Mouse (Mus musculus) telencephalon, adult 2 months (tissue): ENCODE data around the gene Sh3glb2.

Experiments
- DNase-seq: peaks from one replicate; pipeline ENCODE4 v3.0.0-alpha.2; 2011; ENCODE audit warnings: low read depth, low spot score

Sh3glb2 gene

GRCm38 (mm10) chr2:30342061-30342460 lies 17.1 kb downstream of the Sh3glb2 start:
- DNase-seq, result no peak

DNA sequence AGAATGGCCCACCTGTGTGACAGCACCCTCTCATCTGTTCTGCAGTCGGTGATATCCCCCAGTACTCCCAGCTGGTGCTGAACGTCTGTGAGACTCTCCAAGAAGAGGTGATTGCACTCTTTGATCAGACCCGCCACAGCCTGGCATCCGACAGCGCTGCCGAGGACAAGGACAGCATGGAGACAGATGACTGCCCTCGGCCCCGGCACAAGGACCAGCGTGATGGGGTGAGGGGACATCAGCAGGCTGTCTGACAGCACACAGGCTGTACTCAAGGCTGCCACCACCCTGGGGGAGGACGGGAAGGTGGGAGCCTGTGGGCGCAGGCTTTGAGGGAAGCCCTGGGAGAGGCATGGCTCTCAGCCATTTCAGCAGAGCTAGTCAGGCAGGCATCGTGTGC lies 22.0 kb downstream of the Sh3glb2 start:
- DNase-seq, result no peak

DNA sequence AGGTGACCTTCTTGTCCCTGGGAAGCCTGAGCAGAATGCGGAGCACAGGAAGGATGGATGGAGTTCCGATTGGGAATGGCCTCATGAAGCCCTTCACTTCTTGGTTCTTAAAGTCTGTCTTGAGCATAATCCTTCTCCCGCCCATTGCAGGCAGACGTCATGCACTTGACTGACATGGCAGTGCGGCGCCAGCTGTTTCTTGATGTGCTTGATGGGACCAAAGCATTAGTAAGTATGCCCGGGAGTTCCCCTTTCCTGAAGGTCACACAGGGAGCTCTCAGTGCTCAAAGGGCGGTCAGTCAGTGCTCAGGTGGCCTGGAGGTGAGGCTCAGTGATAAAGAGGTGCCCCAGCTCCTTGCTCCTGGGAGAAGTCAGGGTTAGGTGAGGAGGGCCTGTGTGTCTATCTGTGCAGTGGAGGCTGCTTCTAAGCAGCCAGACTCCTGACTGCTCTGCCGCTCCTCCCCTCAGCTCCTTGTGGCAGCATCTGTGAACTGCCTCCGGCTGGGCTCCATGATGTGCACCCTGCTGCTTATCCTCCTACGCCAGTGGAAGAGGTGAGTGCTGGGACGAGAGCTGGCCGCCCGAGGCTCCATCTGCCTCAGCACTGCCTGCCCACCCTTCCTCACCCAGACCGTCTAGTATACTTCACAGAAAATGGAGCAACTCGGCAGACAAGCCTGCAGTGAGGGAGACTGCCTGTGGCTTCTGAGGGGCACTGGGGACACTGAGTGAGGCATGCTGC lies 22.8 kb downstream of the Sh3glb2 start:
- DNase-seq, result no peak

GRCm38 (mm10) chr2:30335324-30335723 lies 23.8 kb downstream of the Sh3glb2 start:
- no peak for DNase-seq

DNA sequence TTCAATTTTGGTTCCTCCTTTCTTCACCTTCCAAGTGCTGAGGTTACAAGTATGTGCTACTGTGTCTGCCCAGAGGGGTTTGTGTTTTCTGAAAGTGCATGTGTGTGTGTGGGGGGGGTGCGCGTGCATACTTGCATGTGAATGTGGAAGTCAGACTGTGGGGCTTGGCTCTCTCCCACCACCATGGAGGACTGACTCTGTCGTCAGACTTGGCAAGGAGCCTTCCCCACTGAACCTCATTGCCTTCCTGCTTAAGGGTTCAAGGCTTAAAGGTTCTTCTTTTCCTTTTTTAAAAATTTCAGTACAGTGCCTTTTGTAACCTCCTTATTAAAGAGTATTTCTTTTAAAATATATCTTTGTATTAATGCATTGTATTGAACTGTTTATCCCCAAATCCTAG lies 30.3 kb downstream of the Sh3glb2 start:
- DNase-seq, result no peak

GRCm38 (mm10) chr2:30327276-30327675 lies 31.9 kb downstream of the Sh3glb2 start:
- no peak for DNase-seq

- DNase-seq, result no peak
These were observed 33.8 kb downstream of the Sh3glb2 start for GRCm38 (mm10) chr2:30325296-30325695.

DNA sequence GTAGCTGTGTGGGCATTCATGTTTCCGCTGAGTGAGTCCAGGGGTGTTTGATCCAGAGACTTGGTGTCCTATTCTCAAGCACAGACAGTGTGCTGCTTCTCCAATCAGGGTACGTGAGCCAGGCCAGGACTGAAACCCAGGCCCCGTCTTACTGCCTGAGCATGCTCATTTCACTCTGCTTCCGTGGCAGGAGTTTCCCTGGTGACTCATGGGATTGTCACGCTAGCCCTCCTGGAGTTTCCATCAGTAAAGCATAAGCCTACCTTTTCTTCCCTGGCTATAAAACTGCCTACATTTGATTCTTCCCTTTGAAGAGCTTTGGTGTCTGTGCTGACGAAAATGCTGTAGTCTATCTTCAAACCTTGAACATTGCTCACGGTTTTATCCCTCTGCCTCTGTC lies 36.0 kb downstream of the Sh3glb2 start:
- DNase-seq, result no peak

DNA sequence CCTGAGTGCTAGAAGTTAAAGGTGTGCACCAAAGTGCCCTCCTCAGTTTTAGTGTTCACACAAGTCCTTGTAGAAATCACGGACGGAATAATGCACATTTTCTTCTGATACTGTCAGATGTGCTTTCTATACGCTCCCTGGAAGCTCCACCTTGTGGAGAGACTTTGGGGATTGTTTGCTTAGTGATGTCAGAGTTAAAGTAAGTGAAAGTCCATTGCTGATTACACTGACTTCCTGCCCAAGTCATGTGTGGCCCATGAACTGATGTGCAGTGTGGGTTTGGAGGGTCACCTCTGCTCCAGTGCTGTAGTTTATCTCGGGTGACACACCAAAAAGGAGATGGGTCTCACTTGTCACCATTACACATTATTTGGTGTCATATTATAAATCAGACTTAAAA lies 39.9 kb downstream of the Sh3glb2 start:
- no peak for DNase-seq

DNA sequence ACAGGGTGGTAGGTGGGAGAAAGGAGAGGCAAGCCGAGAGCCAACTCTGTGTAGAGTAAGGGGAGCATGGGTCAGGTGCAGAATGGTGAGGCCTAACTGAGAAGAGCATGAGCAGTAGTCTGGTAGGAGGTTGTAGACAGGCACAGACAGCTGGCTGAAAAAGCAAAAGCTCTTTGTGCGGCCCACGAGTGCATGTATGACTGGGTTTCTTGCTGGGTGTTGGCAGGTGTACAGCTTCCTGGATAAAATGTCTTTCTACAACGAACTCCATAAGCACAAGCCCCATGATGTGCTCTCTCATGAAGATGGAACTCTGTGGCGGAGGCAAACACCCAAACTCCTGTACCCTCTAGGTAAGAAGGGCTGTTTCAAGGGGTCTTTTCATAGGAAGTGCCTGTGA lies 42.2 kb downstream of the Sh3glb2 start:
- no peak for DNase-seq

- no peak for DNase-seq
These were observed 43.0 kb downstream of the Sh3glb2 start for GRCm38 (mm10) chr2:30316136-30316535.

DNA sequence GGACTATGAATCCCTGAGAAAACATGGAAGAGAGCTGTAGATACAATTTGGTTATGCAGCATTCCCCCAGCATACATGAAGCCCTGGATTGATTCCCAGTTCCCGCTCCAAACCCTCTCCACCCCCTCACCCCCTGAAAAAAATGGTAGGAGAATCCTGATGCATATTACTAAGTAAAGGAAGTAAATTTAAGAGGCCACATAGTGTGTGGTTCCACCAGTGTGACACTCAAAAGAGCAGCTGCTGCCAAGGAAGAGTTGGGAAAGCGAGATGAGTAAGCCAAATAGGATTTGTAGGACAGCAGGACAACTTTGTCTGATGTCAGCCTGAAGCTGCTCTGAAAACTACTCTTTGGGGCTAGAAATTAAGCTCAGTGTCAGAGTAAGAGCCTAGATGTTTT lies 47.7 kb downstream of the Sh3glb2 start:
- DNase-seq, result peak; percentile 41

- DNase-seq, result no peak
These were observed 49.8 kb downstream of the Sh3glb2 start for GRCm38 (mm10) chr2:30309351-30309750.

DNA sequence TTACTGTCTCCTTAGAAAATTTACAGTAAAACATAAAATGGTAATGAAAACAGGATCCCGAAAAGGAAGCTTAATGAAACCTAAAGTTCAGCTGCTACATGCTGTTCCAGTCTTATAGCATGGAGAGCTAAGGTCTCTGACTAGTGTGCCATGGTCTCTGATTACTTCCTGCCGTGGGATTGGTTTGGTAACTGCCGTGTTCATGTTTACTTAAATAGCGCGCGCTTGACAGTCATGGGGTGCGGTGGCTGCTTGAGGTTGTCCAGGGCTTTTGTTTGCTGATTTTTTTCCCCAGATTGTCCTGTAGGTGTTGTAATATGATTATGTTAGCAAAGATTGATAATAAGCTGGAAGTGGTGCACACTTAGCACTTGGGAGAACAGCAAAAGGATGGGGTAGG lies 53.0 kb downstream of the Sh3glb2 start:
- no peak for DNase-seq

DNA sequence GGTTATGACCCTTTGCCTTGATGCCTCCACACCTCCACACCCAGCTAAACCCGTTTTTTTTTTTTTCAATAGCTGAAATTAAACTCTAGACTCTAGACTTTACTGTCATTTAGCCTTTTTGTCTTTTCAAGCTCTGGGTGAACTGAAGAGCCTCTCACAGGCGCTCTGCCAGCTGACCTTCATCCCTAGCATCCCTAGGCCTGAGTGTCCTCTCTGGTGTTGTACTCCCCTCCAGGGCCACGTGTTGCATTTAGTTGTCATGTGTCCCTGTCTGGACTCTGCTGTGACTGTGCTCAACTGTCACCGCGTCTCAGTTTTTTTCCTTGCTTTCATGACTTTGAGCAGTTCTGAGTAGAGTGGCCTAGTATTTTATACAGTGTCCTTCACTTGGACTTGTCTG lies 59.2 kb downstream of the Sh3glb2 start:
- no peak for DNase-seq

DNA sequence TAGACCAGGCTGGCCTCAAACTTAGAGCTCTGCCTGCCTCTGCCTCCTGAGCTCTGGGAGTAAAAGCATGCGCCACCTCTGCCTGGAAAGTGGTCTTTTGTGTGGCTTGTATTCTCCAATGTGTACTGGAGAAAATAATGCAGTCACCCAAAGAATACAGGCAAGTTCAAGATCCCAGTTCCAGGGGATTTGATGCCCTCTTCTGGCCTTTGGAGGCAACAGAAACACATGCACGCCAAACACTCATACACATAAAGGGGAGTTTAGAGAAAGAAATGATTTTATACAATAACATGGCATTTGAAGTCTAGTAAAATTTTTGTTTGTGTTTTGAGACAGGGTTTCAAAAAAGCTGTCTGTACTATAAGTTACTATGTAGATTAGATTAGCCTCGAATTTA lies 59.6 kb downstream of the Sh3glb2 start:
- no peak for DNase-seq
